Mouse (Mus musculus) forebrain, embryonic 12.5 days (tissue): ENCODE measurements around the gene Cit. TPM values are rescaled to one million over a fixed set of nuclear protein-coding genes. Genes with fewer than 3 reads are reported as not detected.

ENCODE experiments used
- ATAC-seq: fragments of 200-750 bp; cut with Nextera tagmentation; 2 replicates; pipeline ENCODE4 v1.8.0; 2017; ENCODE audit warnings: moderate TSS enrichment; ENCODE audit not compliant: low FRiP score
- H3K27ac ChIP-seq: fragments of 300-500 bp; sonication (generic); 2 replicates; pipeline ENCODE4 v1.5.1; 2016; ENCODE audit warnings: mild to moderate bottlenecking
- H3K27me3 ChIP-seq: fragments of 300-500 bp; sonication (generic); 2 replicates; pipeline ENCODE4 v1.6.1; 2016; ENCODE audit warnings: mild to moderate bottlenecking
- H3K36me3 ChIP-seq: fragments of 300-500 bp; sonication (generic); replicated peaks from 2 replicates; pipeline ENCODE4 v1.6.1; 2016; ENCODE audit warnings: mild to moderate bottlenecking
- H3K4me1 ChIP-seq: fragments of 300-500 bp; sonication (generic); 2 replicates; pipeline ENCODE4 v1.6.1; 2016
- H3K4me2 ChIP-seq: fragments of 300-500 bp; sonication (generic); 2 replicates; pipeline ENCODE4 v1.6.1; 2016; ENCODE audit warnings: mild to moderate bottlenecking, moderate library complexity
- H3K4me3 ChIP-seq: fragments of 300-500 bp; sonication (generic); replicated peaks from 2 replicates; pipeline ENCODE4 v1.5.1; 2016; ENCODE audit warnings: mild to moderate bottlenecking
- H3K9ac ChIP-seq: fragments of 300-500 bp; sonication (generic); 2 replicates; pipeline ENCODE4 v1.6.1; 2016; ENCODE audit warnings: mild to moderate bottlenecking
- H3K9me3 ChIP-seq: fragments of 300-500 bp; sonication (generic); 2 replicates; pipeline ENCODE4 v1.6.1; 2016
- WGBS: fragments of 180-500 bp; shearing (Covaris S2); methylation state at CpG from one replicate; pipeline ENCODE4 v1.1.7; 2016; 5-methylcytosine and 5-hydroxymethylcytosine counted together
- polyA plus RNA-seq: library from polyadenylated mRNA; unstranded; fragments of >200 nt; fragmentation: Nextera tagmentation; extraction: Ambion mirVana; gene quantifications from 2 replicates; pipeline ENCODE4 v1.2.1, GENCODE M21; 2016

Cit gene
- polyA plus RNA-seq, 1 experiment from 2014 or later = 46.5 TPM

DNA sequence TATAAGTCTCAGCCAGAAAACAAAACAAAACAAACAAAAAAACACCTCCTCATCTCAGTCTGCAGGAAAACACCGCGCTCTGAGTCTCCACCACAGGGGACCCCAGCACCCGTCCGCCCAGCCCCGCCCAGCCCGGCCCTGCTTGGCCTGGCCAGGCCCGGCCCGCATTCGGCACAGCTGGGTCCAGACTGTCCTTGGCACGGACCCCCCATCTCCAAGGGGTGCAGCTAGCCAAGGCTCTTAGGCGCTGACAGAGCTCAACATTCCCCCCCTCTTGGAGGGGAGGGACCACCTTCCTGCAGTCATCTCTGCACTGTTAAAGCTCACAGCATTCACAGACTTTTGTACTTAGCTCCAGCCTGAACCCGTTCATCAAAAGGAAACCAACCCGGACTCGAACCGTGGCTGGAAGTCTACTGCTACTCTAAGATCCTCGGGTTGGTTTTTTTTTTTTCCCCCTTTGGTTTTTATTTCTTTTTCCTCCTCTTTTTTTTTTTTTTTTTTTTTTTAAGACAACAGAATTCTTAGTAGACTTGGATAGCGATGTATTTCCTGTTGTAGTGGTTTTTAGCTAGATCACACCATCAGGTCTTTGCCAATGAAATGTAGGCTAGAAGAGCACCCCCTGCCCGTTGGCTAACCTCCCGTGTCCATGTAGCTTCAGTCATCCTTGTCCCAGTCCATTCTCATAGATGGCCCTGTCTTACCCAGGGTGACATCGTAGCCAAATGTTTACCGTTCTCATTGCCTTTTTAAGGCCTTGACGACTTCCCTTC lies 161.4 kb downstream of the Cit start:
- Histone ChIP-seq H3K36me3 (peaks cover 28% of the 10 kb centered on the region), H3K27me3 (no peaks in the 10 kb centered on the region), H3K4me2 (no peak overlapping the region), H3K9ac (no peak overlapping the region), H3K4me1 (0 out of 2 replicates have a peak, but pooled peaks cover 2% of the 10 kb centered on the region), H3K4me3 (no peak overlapping the region), H3K9me3 (no peaks in the 10 kb centered on the region), H3K27ac (no peak overlapping the region)
- no peak for ATAC-seq
- WGBS = 70% methylated on average over 22 of the region's 22 CpGs

DNA sequence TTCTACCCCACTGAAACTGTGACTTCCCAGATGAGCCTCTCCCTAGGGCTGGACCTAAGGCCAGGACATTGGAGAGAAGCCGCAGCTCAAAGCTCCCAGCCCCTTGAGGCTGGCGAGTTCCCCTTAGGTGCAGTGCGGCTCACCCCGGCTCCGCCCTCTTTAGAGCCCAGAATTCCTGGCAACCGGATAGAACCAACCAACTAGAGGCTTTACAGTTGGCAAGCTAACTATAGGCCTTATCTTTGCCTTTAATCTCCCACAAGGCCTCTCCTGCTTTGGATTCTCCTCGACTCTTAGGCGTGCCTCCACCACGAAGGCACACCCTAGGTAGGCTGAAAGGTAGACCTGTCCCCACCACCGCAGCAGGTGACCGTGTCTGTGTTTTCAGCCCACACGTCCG lies 162.6 kb downstream of the Cit start:
- H3K4me3 ChIP-seq = no peak overlapping the region
- H3K27me3 ChIP-seq = no peaks in the 10 kb centered on the region
- H3K4me1 ChIP-seq = 0 out of 2 replicates have a peak, but pooled peaks cover 2% of the 10 kb centered on the region
- H3K9ac ChIP-seq = no peak overlapping the region
- WGBS = 90% methylated on average over 13 of the region's 13 CpGs
- no peak overlapping the region for H3K27ac ChIP-seq
- no peak overlapping the region for H3K4me2 ChIP-seq
- H3K9me3 ChIP-seq = no peaks in the 10 kb centered on the region
- no peak for ATAC-seq
- H3K36me3 ChIP-seq = peaks cover 26% of the 10 kb centered on the region

DNA sequence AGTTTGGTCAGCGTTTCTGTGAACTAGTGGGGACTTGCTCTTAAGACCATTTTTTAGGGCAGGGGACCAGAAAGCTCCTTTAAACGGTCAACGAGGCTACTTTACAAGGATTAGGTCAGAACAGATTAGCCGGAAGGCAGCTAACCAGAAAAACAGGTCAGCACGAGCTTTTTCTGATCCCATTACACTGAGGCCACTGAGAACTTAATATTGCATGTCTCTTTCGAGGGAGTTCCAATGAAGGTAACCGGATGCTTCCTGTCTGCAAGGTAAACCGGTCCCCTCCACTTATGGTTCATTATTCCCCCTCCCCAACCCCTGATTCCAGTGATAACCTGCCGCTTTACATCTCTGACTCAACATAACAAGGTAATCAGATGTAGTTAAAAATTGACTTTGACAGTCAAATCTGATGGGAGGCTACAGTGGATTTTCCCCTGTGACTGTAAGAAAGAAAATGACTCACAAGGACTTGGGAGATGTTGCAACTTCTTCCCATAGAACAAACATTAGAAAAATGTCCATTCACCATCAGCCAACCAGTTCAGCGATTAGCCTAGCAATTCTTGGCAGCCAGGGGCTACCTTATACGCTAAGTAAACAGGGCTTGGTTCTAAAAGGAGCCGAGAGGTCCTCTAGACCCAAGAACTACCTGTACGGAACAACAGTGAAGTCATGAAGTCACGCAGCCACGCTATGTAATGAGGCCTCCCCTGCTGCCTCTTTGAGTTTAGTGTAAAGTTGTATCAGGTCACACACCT lies 164.2 kb downstream of the Cit start:
- H3K4me3 ChIP-seq = no peak overlapping the region
- H3K27ac ChIP-seq = no peak overlapping the region
- H3K36me3 ChIP-seq = peaks cover 42% of the 10 kb centered on the region
- no peaks in the 10 kb centered on the region for H3K9me3 ChIP-seq
- no peak for ATAC-seq
- H3K27me3 ChIP-seq = no peaks in the 10 kb centered on the region
- 75% methylated on average over 15 of the region's 15 CpGs for WGBS
- no peak overlapping the region for H3K9ac ChIP-seq
- H3K4me2 ChIP-seq = no peak overlapping the region
- H3K4me1 ChIP-seq = no peaks in the 10 kb centered on the region

DNA sequence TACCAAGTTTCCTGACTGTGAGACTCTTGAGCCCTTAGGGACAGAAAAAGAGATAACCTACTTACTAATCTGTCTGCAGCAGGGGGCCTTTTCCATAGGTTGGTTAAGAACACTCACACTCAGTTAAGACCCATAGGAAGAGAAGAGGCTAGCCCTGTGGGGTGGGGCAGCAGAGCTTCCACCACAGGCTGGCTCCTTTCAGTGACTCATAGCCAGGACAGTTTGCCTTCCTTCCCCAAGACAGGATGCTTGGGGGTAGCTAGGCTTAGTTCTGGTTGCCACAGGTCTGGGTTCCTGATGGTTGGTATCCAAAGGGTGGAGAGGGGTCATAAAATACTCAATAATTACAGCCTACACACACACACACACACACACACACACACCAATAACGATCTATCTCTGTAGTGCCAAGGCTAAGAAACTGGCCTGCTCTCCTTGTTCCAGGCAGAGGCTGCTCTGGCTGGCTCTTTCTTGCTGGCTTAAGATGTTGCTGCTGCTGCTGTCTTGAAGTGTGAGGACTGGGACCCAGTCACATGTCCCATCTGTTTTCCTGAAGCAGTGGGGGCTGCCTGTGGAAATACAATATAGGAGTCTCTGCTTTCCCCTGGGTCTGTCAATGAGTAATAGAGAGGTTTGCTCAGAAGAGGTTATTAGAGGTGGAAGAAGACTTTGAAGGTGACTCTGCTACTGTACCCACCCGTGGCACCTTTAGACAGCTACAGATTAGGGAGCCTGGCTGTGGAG lies 165.0 kb downstream of the Cit start:
- ATAC-seq = no peak
- Histone ChIP-seq H3K36me3 (peaks cover 46% of the 10 kb centered on the region), H3K27ac (no peak overlapping the region), H3K9me3 (no peaks in the 10 kb centered on the region), H3K4me1 (no peaks in the 10 kb centered on the region), H3K4me2 (no peak overlapping the region), H3K4me3 (no peak overlapping the region), H3K9ac (no peak overlapping the region), H3K27me3 (no peaks in the 10 kb centered on the region)
- 88% methylated on average over 2 of the region's 2 CpGs for WGBS

DNA sequence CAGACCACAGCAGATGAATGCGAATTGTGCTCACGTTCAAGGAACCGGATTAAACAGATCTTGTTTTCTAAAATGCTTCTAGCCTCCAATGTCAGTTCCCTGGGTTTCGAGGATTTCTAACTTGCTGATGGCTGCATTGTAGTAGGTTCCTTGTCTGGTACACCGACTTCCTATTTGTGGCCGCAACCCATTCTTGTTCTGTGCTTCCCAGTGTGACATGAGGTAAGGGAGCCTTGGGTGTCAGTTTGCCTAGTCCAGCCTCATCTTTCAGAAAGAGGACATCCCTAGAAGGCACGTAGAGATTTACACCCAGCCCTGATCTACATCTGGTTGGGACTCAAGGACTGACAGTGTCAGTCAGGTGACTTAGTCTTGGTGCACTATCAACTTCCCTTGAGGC lies 166.6 kb downstream of the Cit start:
- no peak overlapping the region for H3K9ac ChIP-seq
- no peaks in the 10 kb centered on the region for H3K9me3 ChIP-seq
- no peak for ATAC-seq
- no peak overlapping the region for H3K4me3 ChIP-seq
- no peaks in the 10 kb centered on the region for H3K27me3 ChIP-seq
- H3K4me2 ChIP-seq = no peak overlapping the region
- peaks cover 54% of the 10 kb centered on the region for H3K36me3 ChIP-seq
- 93% methylated on average over 7 of the region's 7 CpGs for WGBS
- H3K27ac ChIP-seq = no peak overlapping the region
- no peaks in the 10 kb centered on the region for H3K4me1 ChIP-seq

DNA sequence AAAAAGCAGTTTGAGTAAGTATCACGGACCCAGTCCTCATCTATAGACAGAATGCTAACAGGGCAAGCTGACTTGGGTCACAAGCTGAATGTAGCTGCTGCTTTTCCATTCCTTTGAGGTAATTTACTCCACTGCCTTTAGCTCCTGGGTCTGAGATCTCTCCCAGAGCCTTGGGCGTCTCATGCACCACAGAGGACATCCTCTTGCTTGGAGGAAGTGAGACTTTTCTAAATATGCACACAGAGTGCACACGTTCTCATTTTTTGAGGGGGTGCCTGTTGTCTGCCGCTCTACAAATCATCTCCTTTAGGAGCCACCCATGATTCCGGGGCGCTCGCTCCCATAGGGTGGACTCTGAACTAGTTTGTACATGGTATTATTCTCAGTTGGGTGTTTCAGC lies 167.4 kb downstream of the Cit start:
- 96% methylated on average over 7 of the region's 7 CpGs for WGBS
- ATAC-seq = no peak
- H3K27ac ChIP-seq = no peak overlapping the region
- no peak overlapping the region for H3K4me2 ChIP-seq
- peaks cover 55% of the 10 kb centered on the region for H3K36me3 ChIP-seq
- no peaks in the 10 kb centered on the region for H3K9me3 ChIP-seq
- no peak overlapping the region for H3K4me3 ChIP-seq
- no peaks in the 10 kb centered on the region for H3K4me1 ChIP-seq
- no peak overlapping the region for H3K9ac ChIP-seq
- no peaks in the 10 kb centered on the region for H3K27me3 ChIP-seq

DNA sequence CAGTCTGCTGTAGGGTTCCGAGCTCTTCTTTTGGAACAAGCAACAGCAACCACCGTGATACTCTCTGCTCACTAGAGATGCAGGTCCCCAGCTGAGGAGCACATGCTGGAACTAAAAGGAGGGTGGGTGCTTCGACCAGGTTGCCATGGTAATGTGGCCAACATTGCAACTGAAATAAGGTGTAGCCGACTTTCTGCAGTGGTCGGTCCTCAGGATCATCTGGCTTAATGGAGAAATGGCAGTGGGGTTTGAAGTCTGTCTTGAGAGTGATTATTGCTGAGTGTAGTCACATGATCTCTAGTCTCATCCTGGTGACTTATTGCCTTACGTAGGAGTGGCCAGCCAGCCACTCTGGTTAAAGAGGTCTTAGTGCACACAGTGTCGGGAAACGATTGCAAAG lies 168.7 kb downstream of the Cit start:
- Histone ChIP-seq H3K27ac (no peak overlapping the region), H3K4me3 (no peak overlapping the region), H3K9ac (no peak overlapping the region), H3K4me2 (no peak overlapping the region), H3K36me3 (peaks cover 63% of the 10 kb centered on the region), H3K4me1 (no peaks in the 10 kb centered on the region), H3K27me3 (no peaks in the 10 kb centered on the region), H3K9me3 (no peaks in the 10 kb centered on the region)
- no peak for ATAC-seq
- WGBS = 86% methylated on average over 8 of the region's 8 CpGs

DNA sequence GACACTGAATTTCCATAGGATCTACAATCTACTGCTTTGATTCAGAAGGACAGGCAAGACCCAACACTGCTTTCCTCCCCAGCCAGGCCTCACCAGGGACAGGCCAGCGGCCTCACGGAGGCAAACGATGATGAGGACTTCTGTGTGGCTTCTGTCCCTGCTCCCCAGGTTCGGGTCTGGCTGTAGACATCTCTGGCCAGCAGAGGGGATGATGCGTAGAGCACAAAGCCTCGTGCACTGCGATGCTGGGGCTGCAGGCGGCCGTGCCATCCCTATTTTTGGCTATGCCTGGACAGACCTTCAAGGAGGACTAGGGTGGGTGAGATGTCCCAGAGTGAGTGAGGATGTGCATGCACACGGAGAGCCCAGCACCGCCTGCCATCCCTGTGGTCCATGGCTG lies 169.2 kb downstream of the Cit start:
- H3K4me3 ChIP-seq = no peak overlapping the region
- 93% methylated on average over 11 of the region's 11 CpGs for WGBS
- no peaks in the 10 kb centered on the region for H3K4me1 ChIP-seq
- H3K36me3 ChIP-seq = peaks cover 67% of the 10 kb centered on the region
- no peak overlapping the region for H3K27ac ChIP-seq
- no peak for ATAC-seq
- no peaks in the 10 kb centered on the region for H3K27me3 ChIP-seq
- H3K9ac ChIP-seq = no peak overlapping the region
- H3K9me3 ChIP-seq = no peaks in the 10 kb centered on the region
- no peak overlapping the region for H3K4me2 ChIP-seq

DNA sequence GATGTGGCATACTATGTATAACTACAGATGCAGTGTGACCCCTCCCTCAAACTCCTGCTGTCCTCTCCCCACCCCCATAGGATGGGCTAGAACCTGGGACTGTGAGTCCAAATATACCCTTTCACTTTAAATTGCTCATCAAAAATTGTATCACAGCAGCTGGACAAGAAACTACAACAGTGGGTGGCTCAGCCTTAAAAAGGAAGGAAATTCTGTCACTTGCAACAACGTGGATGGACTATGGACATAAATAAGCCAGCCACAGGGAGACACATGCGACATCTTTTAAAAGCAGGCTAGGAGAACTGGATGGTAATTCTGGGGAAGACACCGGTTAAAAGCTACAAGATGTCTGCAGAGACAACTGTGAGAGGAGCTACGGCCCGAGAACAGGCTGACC lies 171.5 kb downstream of the Cit start:
- Histone ChIP-seq H3K36me3 (peaks cover 90% of the 10 kb centered on the region), H3K27me3 (no peaks in the 10 kb centered on the region), H3K4me3 (no peak overlapping the region), H3K9ac (no peak overlapping the region), H3K4me2 (no peak overlapping the region), H3K27ac (no peak overlapping the region), H3K4me1 (no peaks in the 10 kb centered on the region), H3K9me3 (no peaks in the 10 kb centered on the region)
- WGBS = 92% methylated on average over 5 of the region's 5 CpGs
- no peak for ATAC-seq

DNA sequence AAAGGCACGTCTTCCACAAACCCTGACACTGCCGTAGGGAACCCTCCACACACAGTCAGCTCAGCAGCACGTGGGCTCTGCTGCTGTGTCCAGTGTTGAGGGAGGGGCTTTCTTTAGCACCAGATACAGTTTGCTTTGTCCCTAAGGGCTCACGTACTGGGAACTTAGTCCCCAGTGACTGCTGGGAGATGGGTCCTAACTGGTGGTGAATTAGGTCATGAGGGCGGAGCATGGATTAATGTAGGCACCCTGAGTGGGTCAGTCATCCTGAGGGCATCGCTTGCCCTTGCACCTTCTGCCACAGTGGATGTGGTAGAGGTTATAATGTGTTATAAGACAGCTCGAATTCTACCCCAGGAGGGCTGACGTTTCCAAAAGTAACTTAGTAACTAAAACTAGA lies 172.3 kb downstream of the Cit start:
- Histone ChIP-seq H3K4me2 (no peak overlapping the region), H3K27me3 (no peaks in the 10 kb centered on the region), H3K4me3 (no peak overlapping the region), H3K4me1 (peaks cover 1% of the 10 kb centered on the region; the same call in 1 of the 2 replicates), H3K36me3 (peaks cover 97% of the 10 kb centered on the region), H3K9me3 (no peaks in the 10 kb centered on the region), H3K9ac (no peak overlapping the region), H3K27ac (no peak overlapping the region)
- no peak for ATAC-seq
- WGBS = 89% methylated on average over 8 of the region's 8 CpGs

DNA sequence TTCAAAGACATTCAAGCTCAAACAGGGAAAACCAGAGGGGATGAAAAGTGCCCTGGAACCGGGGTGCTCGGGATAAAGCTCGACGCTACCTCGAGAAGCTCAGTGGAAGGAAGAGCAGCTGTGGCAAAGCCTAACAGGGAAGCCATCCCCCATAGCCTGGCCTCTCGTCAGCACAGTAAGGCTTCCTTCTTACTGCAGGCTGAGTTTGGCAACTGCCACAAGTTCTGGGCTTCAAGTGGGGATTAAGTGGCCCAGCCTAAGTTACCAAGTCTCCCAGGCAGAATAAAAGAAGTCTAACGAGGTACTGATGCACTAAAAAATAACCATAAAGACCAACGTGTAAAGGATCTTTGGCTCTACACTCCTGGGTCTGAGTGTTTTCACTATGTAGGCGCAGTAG lies 173.1 kb downstream of the Cit start:
- ATAC-seq = no peak
- peaks cover 91% of the 10 kb centered on the region for H3K36me3 ChIP-seq
- H3K4me1 ChIP-seq = peaks cover 9% of the 10 kb centered on the region
- H3K9me3 ChIP-seq = no peaks in the 10 kb centered on the region
- no peak overlapping the region for H3K4me2 ChIP-seq
- no peak overlapping the region for H3K9ac ChIP-seq
- 85% methylated on average over 9 of the region's 9 CpGs for WGBS
- H3K27ac ChIP-seq = no peak overlapping the region
- no peaks in the 10 kb centered on the region for H3K27me3 ChIP-seq
- H3K4me3 ChIP-seq = no peak overlapping the region

DNA sequence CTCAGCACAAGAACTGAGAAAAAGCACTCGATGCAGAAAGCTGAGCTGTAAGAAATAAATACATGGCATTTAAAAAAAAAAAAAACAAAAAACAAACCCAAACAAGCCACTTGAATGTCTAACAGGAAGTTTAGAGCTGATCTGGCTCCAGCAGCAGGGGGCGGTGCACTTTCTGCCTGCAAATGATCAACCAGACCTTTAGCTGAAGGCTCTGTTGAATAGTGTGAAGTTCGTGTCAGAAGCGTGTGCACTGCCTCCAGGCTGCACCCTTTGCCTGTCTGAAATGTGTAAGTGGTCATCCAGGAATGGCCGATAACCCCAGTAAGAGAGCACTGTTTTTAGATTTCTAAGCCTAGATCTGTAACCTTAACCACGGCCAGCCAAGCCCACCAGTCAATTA lies 173.7 kb downstream of the Cit start:
- Histone ChIP-seq H3K4me3 (no peak overlapping the region), H3K4me2 (no peak overlapping the region), H3K9ac (no peak overlapping the region), H3K4me1 (peaks cover 15% of the 10 kb centered on the region), H3K9me3 (no peaks in the 10 kb centered on the region), H3K27ac (no peak overlapping the region), H3K36me3 (peaks cover 85% of the 10 kb centered on the region), H3K27me3 (no peaks in the 10 kb centered on the region)
- 86% methylated on average over 6 of the region's 6 CpGs for WGBS
- no peak for ATAC-seq
